Mouse (Mus musculus) midbrain, embryonic 11.5 days (tissue): ENCODE measurements around the gene Il12rb2. TPM values are rescaled to one million over a fixed set of nuclear protein-coding genes. Genes with fewer than 3 reads are reported as not detected.
A peak's percentile ranks its signal among the peaks of the same experiment; 100 is the strongest.

Source experiments
- ATAC-seq: fragments of 200-750 bp; cut with Nextera tagmentation; 2 replicates; pipeline ENCODE4 v1.8.0; 2017; ENCODE audit warnings: moderate TSS enrichment, moderate library complexity; ENCODE audit not compliant: low FRiP score
- DNase-seq: peaks from one replicate; pipeline ENCODE4 v3.0.0; 2015; ENCODE audit warnings: low spot score; ENCODE audit errors: missing footprints
- H3K27ac ChIP-seq: fragments of 300-500 bp; sonication (generic); 2 replicates; pipeline ENCODE4 v1.5.1; 2014; ENCODE audit warnings: low read depth, low read length
- H3K27me3 ChIP-seq: fragments of 300-500 bp; sonication (generic); 2 replicates; pipeline ENCODE4 v1.6.1; 2014; ENCODE audit warnings: mild to moderate bottlenecking, low read length, moderate library complexity, mixed read lengths; ENCODE audit not compliant: control insufficient read depth, insufficient read depth
- H3K36me3 ChIP-seq: fragments of 300-500 bp; sonication (generic); 2 replicates; pipeline ENCODE4 v1.6.1; 2014; ENCODE audit warnings: mild to moderate bottlenecking, low read length, moderate library complexity, mixed read lengths; ENCODE audit not compliant: control insufficient read depth, insufficient read depth
- H3K4me1 ChIP-seq: fragments of 300-500 bp; sonication (generic); 2 replicates; pipeline ENCODE4 v1.6.1; 2014; ENCODE audit warnings: low read length; ENCODE audit not compliant: control insufficient read depth, insufficient read depth
- H3K4me2 ChIP-seq: fragments of 300-500 bp; sonication (generic); 2 replicates; pipeline ENCODE4 v1.6.1; 2014; ENCODE audit warnings: mild to moderate bottlenecking, moderate library complexity
- H3K4me3 ChIP-seq: fragments of 300-500 bp; sonication (generic); 2 replicates; pipeline ENCODE4 v1.5.1; 2014; ENCODE audit warnings: low read depth, low read length
- H3K9ac ChIP-seq: fragments of 300-500 bp; sonication (generic); 2 replicates; pipeline ENCODE4 v1.6.1; 2014; ENCODE audit warnings: low read length
- H3K9me3 ChIP-seq: fragments of 300-500 bp; sonication (generic); 2 replicates; pipeline ENCODE4 v1.6.1; 2016; ENCODE audit warnings: low read length; ENCODE audit not compliant: control insufficient read depth
- WGBS: fragments of 180-500 bp; shearing (Covaris S2); extraction: QIAGEN DNeasy Blood & Tissue Kit; methylation state at CpG from one replicate; pipeline ENCODE4 v1.1.7; 2014; 5-methylcytosine and 5-hydroxymethylcytosine counted together
- polyA plus RNA-seq: library from polyadenylated mRNA; unstranded; fragments of >200 nt; fragmentation: Nextera tagmentation; extraction: Ambion mirVana; gene quantifications from 2 replicates; pipeline ENCODE4 v1.2.1, GENCODE M21; 2014

Il12rb2 gene
- polyA plus RNA-seq, 1 experiment from 2014 or later: 0.10 TPM

- no peak for DNase-seq
- Histone ChIP-seq H3K9ac (no peak overlapping the region), H3K27ac (no peak overlapping the region), H3K4me1 (no peaks in the 10 kb centered on the region), H3K36me3 (no peaks in the 10 kb centered on the region), H3K4me2 (no peak overlapping the region), H3K9me3 (no peaks in the 10 kb centered on the region), H3K27me3 (no peaks in the 10 kb centered on the region), H3K4me3 (no peak overlapping the region)
- ATAC-seq: no peak
Measured at GRCm38 (mm10) chr6:67337943-67338342, 38.0 kb downstream of the Il12rb2 start.

DNA sequence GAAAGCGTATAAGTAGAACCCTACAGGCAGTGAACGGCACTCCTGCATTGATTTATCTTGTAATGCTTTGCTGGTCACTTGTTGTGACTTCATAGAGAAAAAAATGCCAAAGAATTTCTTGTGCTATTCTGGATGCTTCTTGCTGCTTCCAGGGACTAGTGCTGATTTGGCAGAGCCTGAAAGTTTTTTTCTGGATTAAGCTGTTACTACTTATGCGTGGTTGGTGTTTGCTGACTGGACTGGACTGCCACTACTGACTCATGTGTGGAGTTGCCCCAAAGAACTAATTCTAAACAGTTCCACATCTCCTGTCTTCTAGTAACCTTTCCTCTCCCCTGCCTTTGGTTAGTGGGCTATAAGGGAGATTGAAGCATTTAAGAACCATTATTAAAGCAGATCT lies 52.2 kb downstream of the Il12rb2 start:
- Histone ChIP-seq H3K4me3 (no peak overlapping the region), H3K4me2 (no peak overlapping the region), H3K9me3 (no peaks in the 10 kb centered on the region), H3K36me3 (no peaks in the 10 kb centered on the region), H3K27me3 (no peaks in the 10 kb centered on the region), H3K9ac (no peak overlapping the region), H3K4me1 (no peaks in the 10 kb centered on the region), H3K27ac (no peak overlapping the region)
- WGBS: 92% methylated on average over 3 of the region's 3 CpGs
- no peak for ATAC-seq
- DNase-seq: no peak

- ATAC-seq (peak; percentile 69), DNase-seq (peak; percentile 75)
- Histone ChIP-seq H3K4me2 (no peak overlapping the region), H3K9me3 (no peaks in the 10 kb centered on the region), H3K27me3 (no peaks in the 10 kb centered on the region), H3K9ac (no peak overlapping the region), H3K36me3 (no peaks in the 10 kb centered on the region), H3K4me3 (no peak overlapping the region), H3K4me1 (no peaks in the 10 kb centered on the region), H3K27ac (no peak overlapping the region)
- 37% methylated on average over 10 of the region's 10 CpGs for WGBS
Measured at GRCm38 (mm10) chr6:67318451-67318850, 57.5 kb downstream of the Il12rb2 start.

GRCm38 (mm10) chr6:67317827-67318338 lies 58.1 kb downstream of the Il12rb2 start:
- Histone ChIP-seq H3K9ac (no peak overlapping the region), H3K4me1 (no peaks in the 10 kb centered on the region), H3K36me3 (no peaks in the 10 kb centered on the region), H3K4me3 (no peak overlapping the region), H3K9me3 (no peaks in the 10 kb centered on the region), H3K27ac (no peak overlapping the region), H3K27me3 (no peaks in the 10 kb centered on the region), H3K4me2 (no peak overlapping the region)
- WGBS: 88% methylated on average over 8 of the region's 8 CpGs
- DNase-seq: peak; percentile 19
- ATAC-seq: no peak

GRCm38 (mm10) chr6:67317068-67317467 lies 58.9 kb downstream of the Il12rb2 start:
- Histone ChIP-seq H3K4me1 (no peaks in the 10 kb centered on the region), H3K4me2 (no peak overlapping the region), H3K9me3 (no peaks in the 10 kb centered on the region), H3K36me3 (no peaks in the 10 kb centered on the region), H3K27ac (no peak overlapping the region), H3K27me3 (no peaks in the 10 kb centered on the region), H3K9ac (no peak overlapping the region), H3K4me3 (no peak overlapping the region)
- DNase-seq (peak; percentile 54), ATAC-seq (no peak)
- WGBS: 84% methylated on average over 5 of the region's 5 CpGs

DNA sequence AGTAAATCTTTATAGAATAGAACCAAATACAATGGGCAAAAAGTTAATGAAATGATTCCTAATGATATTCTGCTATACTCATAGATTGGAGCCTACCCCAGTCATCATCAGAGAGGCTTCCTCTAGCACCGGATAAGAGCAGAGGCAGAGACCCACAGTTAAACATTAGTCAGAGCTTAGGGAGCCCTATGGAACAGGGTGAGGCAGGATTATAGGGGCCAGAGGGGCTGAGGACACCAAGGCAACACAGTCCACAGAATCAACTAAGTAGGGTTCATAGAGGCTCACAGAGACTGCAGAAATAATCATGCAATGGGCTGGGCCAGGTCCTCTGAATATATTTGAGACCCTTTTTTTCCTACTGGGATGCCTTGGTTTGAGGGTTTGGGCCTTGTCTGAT lies 61.3 kb downstream of the Il12rb2 start:
- no peak for ATAC-seq
- WGBS: 73% methylated on average over 1 of the region's 1 CpGs

GRCm38 (mm10) chr6:67309752-67310151 lies 66.2 kb downstream of the Il12rb2 start:
- no peaks in the 10 kb centered on the region for H3K4me1 ChIP-seq
- no peak overlapping the region for H3K27ac ChIP-seq
- H3K9me3 ChIP-seq: no peaks in the 10 kb centered on the region
- no peaks in the 10 kb centered on the region for H3K27me3 ChIP-seq
- no peak overlapping the region for H3K4me3 ChIP-seq
- H3K4me2 ChIP-seq: no peak overlapping the region
- DNase-seq: peak; percentile 53
- ATAC-seq: no peak
- no peak overlapping the region for H3K9ac ChIP-seq
- no peaks in the 10 kb centered on the region for H3K36me3 ChIP-seq
- WGBS: 85% methylated on average over 3 of the region's 3 CpGs

More for the DNA sequence above, 61.3 kb downstream of the Il12rb2 start:
- no peaks in the 10 kb centered on the region for H3K27me3 ChIP-seq
- no peaks in the 10 kb centered on the region for H3K9me3 ChIP-seq
- no peaks in the 10 kb centered on the region for H3K4me1 ChIP-seq
- H3K36me3 ChIP-seq: no peaks in the 10 kb centered on the region
- H3K4me2 ChIP-seq: no peak overlapping the region
- H3K9ac ChIP-seq: no peak overlapping the region
- DNase-seq: peak; percentile 49
- H3K4me3 ChIP-seq: no peak overlapping the region
- no peak overlapping the region for H3K27ac ChIP-seq

- no peak overlapping the region for H3K9ac ChIP-seq
- WGBS: 76% methylated on average over 3 of the region's 3 CpGs
- no peak overlapping the region for H3K27ac ChIP-seq
- H3K27me3 ChIP-seq: no peaks in the 10 kb centered on the region
- ATAC-seq (no peak), DNase-seq (no peak)
- no peak overlapping the region for H3K4me2 ChIP-seq
- no peaks in the 10 kb centered on the region for H3K36me3 ChIP-seq
- no peaks in the 10 kb centered on the region for H3K9me3 ChIP-seq
- no peaks in the 10 kb centered on the region for H3K4me1 ChIP-seq
- no peak overlapping the region for H3K4me3 ChIP-seq
Measured at GRCm38 (mm10) chr6:67308994-67309393, 67.0 kb downstream of the Il12rb2 start.

DNA sequence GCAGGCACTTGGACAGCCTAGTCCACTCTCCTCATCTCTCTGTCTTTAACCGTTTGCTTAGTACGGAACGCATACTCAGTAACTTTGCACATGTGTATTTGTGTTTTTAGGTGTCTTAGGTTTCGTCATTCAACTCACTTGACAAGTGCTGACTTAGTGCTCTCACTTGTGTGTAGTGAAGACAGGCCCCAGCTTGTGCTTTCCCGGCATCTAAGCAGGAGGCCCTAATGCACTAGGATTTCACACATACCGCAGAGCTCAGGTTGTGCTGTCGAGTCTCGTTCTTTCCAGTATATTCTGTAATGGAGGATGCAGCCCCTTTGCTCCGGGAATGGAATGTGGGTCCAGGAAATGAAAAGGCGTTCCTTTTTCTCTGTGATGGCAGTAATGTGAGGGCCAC lies 72.8 kb downstream of the Il12rb2 start:
- Histone ChIP-seq H3K27me3 (no peaks in the 10 kb centered on the region), H3K4me3 (no peak overlapping the region), H3K9ac (no peak overlapping the region), H3K27ac (no peak overlapping the region), H3K4me2 (no peak overlapping the region), H3K36me3 (no peaks in the 10 kb centered on the region), H3K4me1 (no peaks in the 10 kb centered on the region), H3K9me3 (no peaks in the 10 kb centered on the region)
- DNase-seq (no peak), ATAC-seq (no peak)
- 88% methylated on average over 10 of the region's 10 CpGs for WGBS

- no peaks in the 10 kb centered on the region for H3K4me1 ChIP-seq
- H3K9ac ChIP-seq: no peak overlapping the region
- H3K4me2 ChIP-seq: no peak overlapping the region
- ATAC-seq: no peak
- no peaks in the 10 kb centered on the region for H3K9me3 ChIP-seq
- H3K27me3 ChIP-seq: no peaks in the 10 kb centered on the region
- no peak overlapping the region for H3K4me3 ChIP-seq
- 91% methylated on average over 4 of the region's 4 CpGs for WGBS
- H3K36me3 ChIP-seq: no peaks in the 10 kb centered on the region
- DNase-seq: no peak
- H3K27ac ChIP-seq: no peak overlapping the region
Measured at GRCm38 (mm10) chr6:67302471-67302870, 73.5 kb downstream of the Il12rb2 start.
